Mouse (Mus musculus): ENCODE results near the gene Meaf6. TPM values are rescaled to one million over a fixed set of nuclear protein-coding genes. Genes with fewer than 3 reads are reported as not detected.

The Meaf6 gene
- total RNA-seq (2021): 10 to 100 TPM; 23.8 to 36.0 TPM
- long read RNA-seq, experiment 1, full-length matches to known transcripts: 26 of 35 reads
- long read RNA-seq, experiment 1, partial matches to known transcripts: 0 of 35 reads
- long read RNA-seq, experiment 1, other reads (novel, unspliced or antisense): 9 of 35 reads
- long read RNA-seq, experiment 2, full-length matches to known transcripts: 8 of 15 reads
- long read RNA-seq, experiment 2, partial matches to known transcripts: 0 of 15 reads
- long read RNA-seq, experiment 2, other reads (novel, unspliced or antisense): 7 of 15 reads

DNA sequence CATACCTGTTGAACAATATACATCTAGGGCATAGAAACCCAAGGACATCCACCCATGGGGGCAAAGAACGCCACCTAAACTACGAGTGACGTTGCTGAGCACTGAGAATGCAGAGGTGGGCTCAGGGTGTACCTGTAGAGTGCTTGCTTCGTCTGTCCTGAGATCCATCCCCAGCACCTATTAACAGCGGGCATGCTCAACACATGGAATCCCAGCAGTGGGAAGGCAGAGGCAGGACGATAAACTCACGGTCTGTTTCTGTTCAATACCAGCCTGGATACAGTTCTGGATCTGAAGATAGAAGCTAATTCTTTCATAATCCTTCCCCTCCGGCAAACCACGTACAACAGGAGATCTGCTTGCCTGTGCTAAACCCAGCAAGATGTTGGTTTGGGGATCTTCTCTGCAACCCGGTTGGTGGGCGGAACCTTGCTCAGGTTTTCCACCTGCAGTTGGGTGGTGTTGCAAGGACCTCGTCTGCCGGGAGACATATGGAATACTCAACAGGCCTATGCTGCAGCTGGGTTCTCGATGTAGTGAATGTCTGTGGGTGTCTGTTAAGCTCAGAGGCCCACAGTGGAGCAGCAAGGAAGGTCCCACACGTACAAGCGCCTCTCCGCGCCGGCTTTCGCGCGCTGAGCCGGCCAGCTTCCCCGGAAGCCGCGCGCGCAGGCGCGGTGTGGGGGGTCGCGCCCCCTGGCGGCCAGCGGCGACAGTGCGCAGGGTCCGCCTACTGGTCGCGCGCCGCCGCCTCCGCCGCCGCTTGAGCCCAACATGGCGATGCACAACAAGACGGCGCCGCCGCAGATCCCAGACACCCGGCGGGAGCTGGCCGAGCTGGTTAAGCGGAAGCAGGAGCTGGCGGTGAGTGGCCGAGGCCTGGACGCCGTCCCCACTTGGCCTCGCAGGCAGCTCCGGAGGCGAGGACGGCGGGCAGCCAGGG is at the start of gene Meaf6:
TSS of gene Meaf6 (plus strand) at position 732 of the 943 bp plus-strand sequence.
- DNase-seq: peak; percentile 97

DNA sequence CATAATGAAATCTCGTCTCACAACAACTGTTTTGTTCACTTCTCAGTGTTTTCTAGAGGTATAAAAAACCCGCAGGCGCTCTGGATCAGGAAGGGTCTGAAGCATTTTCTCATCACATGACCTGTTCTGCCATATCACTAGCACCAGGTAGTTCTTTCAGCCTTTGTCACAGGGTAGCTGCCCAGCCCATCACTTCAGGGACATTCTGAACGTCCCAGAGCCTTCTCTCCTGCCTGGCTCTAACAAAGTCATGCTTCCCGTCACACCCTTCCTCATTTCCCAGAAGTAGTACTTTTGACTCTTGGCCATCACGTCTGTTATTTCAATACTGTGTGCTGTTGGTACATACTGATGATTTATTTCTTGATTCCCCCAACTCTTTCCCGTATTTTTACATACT is 40.5 kb upstream of the Meaf6 start:
- no peak for DNase-seq

DNA sequence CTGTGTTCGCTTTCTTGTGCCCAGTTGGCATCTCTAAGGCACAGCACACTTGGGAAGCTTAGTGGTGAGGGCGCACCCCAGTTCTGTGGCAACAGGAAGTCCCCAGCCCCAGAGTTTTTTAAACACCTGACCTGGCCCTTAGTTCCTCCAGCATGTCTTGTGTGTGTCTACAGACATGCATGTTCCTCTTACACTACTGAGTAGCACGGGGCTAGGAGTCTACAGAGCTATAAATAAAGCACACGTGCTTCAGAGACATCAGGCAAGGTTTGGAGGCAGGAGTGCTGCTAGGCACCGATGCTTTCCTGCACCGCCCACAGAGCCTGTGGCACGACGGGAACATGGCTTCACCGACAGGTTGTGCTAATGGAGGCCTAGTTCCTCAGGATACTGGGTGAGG is 29.5 kb upstream of the Meaf6 start:
- no peak for DNase-seq

DNA sequence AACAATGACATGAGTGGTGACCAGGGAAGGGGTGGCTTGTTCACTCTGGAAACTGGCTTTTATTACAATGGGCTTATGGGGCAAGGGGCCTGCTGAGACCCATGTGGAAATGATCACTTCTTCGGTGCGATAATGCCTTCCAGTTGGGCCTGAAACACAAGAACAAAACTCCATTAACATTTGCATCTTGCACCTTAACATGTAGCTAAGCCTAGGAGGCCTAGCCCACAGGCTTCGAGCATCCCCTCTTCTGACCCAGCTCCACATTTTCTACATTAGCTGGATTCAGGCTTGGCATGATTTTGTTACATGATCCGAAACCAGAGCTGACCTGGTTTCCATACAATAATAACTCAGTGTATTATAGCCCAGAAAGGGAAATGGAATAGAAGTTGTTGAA is 28.5 kb upstream of the Meaf6 start:
- no peak for DNase-seq

DNA sequence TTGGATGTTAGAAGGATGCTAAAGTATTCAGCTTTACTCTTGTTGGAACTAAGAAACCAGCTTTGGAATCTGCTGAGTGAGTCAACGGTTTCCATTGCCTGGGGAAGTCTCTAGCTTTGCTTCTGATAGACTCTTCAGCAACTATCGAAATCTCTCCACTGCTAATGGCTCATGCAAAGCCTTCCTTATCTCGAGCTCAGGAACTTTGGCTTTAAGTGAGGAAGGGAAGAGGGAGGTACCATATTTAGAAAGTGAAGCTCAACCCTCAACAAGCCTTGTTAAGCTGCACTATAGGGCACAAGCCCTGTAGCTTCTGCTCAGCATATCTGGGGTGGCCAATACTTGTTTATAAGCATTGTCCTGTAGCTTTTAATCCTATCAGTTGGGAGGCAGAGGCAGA is 27.7 kb upstream of the Meaf6 start:
- no peak for DNase-seq

DNA sequence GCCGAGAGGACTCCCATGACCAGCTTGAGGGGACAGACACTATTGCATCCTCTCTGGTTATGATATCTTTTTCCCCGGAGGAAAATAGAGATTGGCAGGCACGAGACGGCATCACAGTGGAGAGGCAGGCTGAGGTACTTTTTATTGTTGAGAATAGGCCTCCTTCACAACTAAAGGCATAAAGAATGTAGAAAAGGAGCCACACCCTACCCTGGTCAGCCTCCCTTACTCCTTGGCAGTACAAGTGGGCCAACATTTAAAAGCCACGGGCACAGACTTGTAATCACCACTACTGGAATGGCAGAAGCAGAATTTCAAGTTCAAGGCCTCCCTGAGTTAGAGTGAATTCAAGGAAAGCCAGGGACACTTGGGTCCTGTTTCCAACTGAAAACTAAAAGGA is 26.9 kb upstream of the Meaf6 start:
- DNase-seq: no peak

DNA sequence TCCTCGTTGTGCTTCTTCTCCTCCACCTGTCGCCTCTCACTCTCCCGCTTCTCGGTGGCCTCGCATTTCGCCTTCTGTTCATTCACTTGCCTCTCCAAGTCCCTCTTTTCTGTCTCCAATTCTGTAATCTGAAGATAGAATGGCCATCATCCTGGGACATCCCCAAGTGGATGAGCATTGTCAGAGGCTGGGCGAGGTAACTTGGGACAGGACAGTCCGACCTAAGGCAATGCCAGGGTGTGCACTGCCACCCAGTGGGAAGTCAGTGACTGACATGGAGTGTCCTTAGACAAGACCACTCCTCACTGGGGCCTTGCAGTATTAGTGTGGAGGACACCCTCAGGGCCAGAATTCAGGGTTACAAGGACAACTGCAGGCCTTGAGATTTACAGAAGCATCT is 25.9 kb upstream of the Meaf6 start:
- peak; percentile 78 for DNase-seq

DNA sequence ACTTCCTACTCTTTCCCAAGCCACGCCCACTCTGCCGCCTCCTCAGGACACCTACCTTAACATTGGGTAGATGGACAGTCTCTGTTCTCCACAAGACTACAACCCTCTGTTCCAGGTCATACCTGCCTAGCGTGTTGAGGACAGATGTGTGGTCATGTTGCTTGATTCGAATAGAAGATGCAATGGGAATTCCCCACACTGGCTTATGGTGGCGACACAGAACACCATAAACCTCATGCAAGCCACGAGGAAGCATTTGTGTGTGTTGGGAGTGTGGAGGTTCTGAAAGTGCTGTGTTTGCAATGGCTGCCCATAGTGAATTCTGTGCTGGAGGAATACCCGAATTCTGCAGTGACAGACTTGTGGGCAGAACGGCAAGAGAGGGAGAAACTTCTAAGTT is 21.1 kb upstream of the Meaf6 start:
- DNase-seq: no peak

DNA sequence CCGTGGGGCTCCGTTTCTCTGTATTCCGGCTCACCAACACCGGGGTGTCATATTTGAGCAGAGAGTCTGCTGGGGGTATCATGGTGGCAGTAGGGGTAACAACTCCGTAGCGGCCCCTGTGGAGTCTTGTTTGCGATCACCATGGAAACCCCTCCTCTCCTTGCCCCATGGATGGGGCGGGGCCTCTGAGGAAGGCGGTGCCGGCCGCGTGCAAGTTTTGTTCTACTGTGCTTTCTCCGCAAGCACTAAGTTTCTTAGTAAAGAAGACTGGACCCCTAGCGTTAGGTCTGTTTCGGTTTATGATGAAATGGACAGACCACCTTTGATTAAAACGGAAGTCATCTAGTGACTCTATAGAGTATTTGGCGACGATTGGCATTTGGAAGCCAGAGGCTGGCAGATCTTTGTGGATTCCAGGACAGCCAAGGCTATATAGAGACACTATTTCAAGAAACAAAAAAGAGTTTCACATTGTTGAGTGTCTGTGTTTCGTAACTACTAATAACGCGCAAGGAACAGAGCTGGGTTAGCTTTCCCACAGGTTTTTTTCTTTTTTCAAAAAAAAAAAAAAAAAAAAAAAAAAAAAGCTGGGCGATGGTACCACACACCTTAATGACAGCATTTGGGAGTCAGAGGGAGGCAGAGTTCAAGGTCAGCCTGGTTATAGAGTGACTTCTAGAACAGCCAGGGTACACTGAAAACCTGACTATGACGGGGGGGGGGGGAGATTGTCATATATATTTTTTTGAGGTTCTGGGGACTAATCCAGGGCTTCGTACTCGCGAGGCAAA is 19.2 kb upstream of the Meaf6 start, which contains the start of gene Dnali1:
TSS of gene Dnali1 (minus strand) at position 187 of the 791 bp plus-strand sequence.
- peak; percentile 74 for DNase-seq

DNA sequence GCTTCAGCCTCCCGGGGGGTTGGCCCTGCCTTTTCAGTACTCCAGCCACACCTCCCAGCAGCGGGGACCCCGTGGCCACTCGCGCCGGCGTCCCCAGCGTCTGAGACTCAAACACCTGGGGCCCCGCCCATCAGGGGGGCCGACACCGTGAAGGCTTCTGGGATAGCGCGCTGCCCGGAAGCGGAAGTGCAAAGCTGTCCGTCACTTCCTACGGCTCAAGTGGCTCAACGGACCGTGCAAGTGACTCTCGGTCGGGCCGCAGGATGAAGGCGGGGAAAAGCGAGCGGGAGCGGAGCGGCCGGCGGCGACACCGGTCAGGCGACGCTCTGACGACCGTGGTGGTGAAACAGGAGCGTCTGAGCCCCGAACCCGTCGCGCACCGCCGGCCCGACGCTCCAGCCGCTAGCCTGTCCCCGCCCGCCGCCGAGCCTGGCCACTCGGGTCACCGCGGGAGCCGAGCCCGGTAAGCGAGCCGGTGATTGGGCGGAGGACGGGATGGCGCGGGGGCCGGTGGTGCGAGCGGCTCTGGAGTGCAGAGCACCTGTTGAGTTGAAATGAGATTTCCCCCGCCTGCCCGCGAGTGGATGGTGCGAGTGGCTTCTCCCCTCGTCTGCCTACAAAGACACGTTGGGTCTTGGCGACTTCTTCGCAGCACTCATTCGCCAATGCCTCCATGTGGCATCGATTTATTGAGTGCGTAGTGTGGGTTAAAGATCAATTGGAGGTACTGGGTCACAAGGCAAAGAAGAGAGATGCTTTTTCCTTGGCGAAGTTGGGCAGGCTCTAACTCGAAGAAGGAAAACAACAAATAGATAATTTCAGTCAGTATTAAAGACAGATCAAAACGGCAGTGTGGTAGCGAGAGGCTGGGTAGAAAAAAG is 18.2 kb upstream of the Meaf6 start, which contains the start of gene Snip1:
TSS of gene Snip1 (plus strand) at position 183 of the 881 bp plus-strand sequence.
- peak; percentile 96 for DNase-seq

DNA sequence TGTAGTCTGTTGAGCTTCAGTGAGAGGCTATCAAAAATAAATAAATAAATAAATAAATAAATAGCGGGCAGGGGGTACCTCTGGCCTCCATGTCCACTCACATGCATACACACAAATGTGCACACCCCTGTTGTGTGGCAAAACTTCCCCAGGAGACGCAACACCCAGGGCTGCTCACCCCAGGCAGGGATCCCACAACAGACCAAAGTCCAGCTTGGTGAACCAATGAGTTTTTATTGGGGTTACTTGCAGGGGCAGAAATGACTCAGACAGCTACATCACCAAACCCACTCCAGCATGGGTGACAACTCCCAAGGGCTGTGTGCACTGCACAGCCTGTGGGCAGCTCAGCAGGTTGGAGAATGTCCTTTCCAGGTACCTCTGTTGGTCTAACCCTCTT is 7.2 kb upstream of the Meaf6 start:
- DNase-seq: no peak

DNA sequence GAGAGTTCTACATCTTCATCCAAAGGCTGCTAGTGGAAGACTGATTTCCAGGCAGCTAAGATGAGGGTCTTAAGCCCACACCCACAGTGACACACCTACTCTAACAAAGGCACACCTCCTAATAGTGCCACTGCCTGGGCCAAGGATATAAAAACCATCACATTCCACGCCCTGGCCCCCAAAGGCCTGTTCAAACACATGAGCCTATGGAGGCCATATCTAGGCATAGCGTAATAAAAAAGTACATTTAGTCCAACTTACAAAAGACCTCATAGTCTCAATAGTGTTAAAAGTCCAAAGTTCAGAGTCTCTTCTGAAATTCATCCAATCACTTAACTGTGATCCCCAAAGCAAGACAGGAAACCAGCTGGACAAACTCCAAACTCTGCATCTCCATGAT is 6.2 kb upstream of the Meaf6 start:
- no peak for DNase-seq

DNA sequence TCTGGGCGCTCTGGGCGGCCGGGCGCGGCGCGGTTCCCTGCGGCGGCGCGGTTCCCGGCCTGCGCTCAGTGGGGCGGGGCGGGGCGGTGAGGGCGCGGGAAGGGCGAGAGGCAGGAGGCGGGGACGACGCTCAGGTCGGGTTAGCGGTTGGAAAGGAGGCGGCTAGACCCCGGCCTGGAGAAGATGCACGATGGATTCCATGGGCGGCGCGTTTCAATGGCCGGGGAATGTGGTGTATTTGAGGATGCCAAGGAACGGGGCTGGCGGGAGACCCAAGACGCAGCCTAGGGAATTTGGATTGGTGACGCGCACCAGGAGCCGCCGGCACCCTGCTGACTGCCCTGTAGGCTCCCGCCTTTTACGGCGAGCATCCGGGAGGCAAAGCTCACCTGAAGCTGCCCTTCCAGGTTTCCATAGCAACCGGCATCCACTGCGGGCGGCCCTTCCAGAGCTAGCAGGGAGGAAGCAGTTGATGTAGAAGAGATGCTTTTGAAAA is 460 bp downstream of the Meaf6 start:
- peak; percentile 87 for DNase-seq

DNA sequence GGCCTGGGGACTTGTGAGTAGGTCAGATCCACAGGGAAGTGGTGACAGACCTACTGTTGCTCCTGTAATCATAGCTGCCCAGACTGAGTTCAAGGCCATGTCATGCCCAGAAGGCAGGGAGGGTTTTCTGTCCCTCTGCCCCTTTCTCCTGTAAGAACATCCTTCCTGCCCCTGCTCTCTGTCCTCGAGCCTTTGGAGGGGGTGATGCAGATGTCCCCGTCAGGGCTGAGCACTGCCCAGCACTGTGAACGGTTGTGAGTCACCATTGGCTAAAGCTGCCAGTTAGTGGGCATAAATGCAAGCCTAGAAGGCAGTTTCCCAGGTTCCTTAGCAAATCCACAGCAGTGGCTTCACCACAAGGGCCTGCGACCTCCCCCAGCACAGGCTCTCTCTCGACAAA is 8.1 kb downstream of the Meaf6 start:
- DNase-seq: peak; percentile 19

DNA sequence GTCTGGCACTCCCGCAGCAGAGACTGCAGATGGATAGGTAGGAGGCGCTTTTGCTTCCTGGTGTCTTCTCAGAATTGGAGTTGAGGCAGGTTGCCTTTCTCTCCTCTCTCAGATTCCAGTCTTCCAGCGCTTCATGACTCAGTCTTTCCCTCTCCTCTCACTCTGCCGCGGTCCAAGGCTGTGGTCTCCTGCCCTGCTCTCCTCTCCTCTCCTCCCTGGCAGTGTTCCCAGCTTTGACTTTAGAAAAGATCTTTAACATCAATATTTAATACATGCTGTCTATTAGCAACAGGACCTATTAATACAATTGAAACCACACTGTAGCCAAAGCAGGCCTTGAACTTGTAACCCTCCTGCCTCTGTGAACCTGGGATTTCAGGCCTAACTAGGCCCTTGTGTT is 11.1 kb downstream of the Meaf6 start:
- peak; percentile 53 for DNase-seq

DNA sequence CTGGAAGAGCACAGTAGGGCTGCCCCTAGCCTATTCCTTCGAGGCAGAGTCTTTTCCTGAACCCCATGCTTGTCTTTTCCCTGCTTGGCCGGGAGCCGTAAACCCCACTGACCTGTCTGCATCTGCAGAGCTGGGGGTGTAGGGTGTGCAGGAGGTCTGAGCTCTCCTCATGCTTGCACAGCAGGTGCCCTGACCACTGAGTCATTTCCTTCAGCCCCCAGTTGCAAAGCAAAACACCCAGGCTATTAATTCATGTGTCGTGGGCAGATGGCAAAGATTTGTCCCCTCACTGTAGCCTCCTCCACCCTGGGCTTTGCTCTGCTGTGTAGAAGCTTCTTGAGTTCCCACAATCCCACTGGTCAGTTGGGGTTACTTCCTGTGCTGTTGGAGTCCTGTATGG is 12.5 kb downstream of the Meaf6 start:
- DNase-seq: no peak

DNA sequence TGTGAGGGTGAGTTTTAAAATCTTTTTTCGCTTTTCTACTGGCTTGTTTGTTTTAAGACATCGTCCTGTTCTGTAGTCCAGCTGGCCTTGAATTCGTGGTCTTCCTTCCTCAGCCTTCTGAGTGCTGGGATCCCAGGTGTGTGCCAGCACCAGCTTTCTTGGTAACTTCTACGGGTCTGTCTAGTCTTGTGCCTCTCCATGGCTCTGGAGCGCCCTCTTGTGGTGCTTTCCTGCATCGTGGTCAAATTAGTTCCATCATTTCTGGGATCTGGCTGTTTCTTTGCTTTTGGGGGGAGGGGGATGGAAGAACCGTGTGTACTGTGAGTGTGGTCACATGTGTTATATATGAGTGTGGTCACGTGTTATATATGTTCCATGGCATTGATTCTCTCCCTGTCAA is 14.5 kb downstream of the Meaf6 start:
- peak; percentile 90 for DNase-seq

DNA sequence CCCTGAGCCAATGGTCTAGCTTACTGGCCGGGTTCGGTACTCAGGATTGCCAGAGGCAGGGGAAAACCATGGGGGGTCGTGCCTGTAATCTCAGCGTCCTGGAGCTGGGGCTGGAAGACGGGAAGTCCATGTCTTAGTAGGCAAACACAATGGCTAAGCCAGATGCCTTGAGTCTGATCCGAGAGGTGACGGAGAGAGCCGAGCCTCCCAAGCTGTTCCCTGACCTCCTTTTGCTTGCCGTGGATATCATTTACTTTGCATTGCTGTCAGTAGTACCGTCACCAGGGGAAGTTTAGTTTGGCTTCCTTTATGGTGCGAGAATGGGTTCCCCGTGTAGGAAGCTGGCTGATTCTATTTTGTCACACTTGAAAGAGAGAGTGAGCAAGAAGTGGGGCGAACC is 16.4 kb downstream of the Meaf6 start:
- DNase-seq: no peak

DNA sequence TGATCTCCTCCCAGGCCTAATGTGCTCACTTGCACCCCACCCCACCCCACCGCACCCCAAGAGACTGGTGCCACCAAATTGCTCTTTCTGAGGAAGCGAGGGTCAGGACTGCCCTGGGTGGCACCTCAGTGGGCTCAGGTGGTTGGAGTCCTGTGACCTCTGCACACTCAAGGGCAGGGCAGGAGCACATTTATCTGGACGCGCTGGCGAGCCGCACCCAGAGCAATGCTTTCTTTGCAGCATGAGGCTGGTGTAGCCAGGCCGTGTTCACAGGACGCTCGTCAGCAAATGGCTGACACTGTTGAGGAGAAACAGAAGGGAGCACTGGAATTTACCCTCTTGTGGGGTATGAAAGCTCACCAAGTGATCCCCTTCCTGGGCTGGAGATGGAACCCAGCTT is 20.4 kb downstream of the Meaf6 start:
- no peak for DNase-seq

DNA sequence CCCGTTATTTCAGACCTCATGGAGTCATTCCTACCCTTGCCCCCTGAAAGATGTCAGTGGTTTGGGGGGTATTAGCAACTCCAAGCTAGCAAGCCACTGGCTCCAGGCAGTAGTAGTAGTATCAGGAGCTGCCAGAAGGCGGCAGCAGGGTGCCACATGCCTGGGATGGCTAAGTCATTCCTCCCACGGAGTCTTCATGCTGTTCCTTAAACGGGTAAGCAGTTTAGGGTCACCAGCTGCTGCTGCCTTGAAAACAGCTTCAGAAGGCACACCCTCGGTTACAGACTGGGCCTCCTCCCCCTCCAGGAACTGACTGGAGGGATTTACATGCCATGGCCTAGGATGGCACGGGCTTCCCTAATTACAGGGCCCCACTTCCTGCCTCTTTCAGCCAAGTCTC is 29.7 kb downstream of the Meaf6 start:
- peak; percentile 93 for DNase-seq

DNA sequence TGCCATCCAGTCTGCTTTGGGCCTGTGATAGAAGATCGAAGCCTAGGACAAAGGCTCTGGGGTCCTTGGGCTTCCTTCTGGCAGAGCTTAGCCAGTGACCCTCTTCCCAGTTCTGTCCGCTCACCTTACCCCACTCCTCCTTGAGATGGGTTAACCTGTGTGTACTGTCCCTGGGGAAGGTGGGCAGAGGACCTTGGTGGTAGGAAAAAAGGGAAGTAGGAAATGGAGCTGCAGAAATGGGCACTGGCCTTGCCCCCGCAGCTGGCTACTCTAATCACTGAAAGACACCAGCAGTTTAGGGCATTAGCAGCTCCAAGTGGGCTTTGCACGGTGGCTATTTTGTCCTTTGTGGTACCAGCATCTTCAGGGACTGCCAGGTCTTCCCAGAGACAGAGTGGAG is 30.1 kb downstream of the Meaf6 start:
- no peak for DNase-seq

Measured in adrenal gland, postnatal 10 days (tissue).